Mouse (Mus musculus): Measurements from ENCODE around the gene Cfap97d1.

The Cfap97d1 gene

GRCm38 (mm10) chr11:101984054-101985025 is at the start of gene Cfap97d1:
Cfap97d1 (plus strand) TSS chr11:101984279.
- peak; percentile 86 for DNase-seq (ENCODE audit: low read depth)

DNA sequence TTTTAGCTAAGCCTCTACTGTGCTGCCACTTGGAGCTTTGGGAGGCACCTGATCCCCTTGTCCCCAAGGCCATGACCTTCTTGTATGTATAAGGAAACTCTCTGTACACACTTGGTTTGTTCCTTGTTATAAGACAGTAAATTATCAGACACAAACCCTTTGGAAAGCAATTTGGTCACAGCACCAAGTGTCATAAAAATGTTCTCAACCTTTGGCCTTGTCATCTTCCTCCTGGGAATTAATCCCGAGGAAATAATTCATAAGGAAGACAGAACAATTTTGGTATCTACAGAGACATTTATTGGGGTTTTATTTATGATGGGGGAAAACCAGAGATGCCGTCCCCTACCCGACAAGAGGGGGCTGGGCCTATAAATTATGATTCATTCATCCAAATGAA is 48.3 kb upstream of the Cfap97d1 start:
- DNase-seq (ENCODE audit: low read depth): no peak

- no peak for DNase-seq (ENCODE audit: low read depth)
Observed at GRCm38 (mm10) chr11:101936421-101936820, 47.7 kb upstream of the Cfap97d1 start.

- no peak for DNase-seq (ENCODE audit: low read depth)
Observed at GRCm38 (mm10) chr11:101937108-101937507, 47.0 kb upstream of the Cfap97d1 start.

GRCm38 (mm10) chr11:101943055-101943454 is 41.0 kb upstream of the Cfap97d1 start:
- DNase-seq (ENCODE audit: low read depth): no peak

DNA sequence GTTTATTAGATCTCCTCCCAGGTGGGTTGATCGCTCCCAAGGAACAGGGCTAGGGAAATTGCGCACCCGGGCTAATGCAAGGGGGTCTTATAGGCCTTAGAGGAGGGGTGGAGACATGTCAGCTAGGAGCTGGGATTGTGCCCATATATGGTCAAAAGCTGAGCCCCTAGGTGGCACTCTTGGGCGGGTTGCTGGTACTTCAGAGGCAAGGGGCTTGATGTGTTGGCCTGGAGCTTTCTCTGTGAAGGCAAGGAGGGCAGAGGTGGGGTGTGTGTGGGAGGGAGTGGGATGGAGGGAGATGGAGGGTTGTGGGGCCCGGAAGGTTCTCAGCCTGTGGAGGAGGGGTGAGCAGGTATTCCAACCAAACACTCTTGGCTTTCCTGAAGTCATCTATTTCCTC is 37.6 kb upstream of the Cfap97d1 start:
- no peak for DNase-seq (ENCODE audit: low read depth)

DNA sequence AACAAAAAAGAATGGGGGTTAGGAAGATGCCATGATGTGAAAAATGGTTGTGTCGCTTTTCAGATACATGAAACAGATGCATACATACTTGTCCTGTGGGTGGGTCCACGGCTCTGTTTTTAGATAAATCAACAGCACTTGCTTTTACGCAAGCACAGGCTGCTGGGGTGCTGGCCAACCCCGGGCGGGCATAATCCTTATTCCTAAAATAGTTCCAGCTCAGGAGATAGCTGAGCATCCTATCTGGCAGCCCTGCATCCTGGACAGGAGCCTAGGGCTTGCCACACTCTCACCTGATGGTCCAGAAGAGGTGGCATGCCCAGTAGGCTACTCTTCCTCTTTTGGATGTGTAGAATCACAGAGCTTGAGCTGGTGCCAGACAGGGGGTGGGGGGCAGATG is 34.1 kb upstream of the Cfap97d1 start:
- DNase-seq (ENCODE audit: low read depth): no peak

DNA sequence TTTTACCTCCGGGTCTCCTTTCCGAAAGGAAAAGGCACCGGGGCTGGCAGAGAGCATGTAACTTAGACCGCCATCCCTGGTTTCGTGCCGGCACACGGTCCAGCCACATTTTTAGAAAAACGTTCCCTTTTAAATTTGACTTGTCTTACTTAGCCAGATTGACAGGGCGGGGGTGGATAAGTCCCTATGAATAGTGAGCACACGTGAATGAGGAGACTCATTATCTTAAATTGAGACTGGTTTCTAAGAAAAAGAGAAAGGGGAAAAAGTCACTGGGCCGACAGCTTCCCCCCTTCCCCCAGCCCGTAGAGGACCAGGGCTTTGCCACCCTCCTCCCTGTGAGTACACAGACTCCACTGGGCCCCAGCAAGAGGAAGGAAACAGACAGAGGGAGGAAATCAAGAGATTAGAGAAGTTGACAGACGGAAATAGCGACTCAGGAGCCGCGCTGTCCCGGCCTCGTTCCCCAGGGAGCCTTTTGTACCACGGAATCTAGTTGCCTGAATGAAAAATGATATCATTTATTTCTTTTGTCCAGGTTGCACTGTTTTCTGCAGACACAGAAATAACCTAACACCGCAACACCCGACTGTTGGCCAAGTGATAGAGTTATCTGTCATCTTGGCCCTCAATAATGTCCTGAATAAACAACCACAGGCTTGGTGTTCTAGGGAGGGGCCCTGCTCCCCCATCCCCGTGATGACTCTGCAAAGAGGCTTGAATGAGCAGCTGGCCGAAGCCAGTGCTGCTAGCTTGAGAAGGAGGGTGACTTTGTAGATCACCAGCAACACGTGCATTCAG is 31.3 kb upstream of the Cfap97d1 start:
- no peak for DNase-seq (ENCODE audit: low read depth)

DNA sequence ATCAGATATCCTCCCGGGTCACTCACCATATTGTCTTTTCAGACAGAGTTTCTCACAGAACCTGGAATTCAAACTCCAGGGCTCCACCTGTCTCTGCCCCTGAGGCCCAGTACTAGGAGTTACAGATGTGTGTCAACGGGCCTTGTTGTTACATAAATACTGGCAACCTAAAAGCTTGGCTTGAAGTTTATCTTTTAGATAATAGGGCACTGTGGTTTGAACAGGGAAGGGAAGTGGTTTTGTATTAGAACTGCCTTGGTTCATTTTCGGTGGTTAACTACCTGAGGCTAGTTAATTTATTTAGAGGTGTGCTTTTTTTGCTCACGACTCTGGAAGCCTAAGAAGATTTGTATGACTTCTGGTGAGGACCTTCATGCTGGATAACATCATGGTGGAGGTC is 30.6 kb upstream of the Cfap97d1 start:
- no peak for DNase-seq (ENCODE audit: low read depth)

DNA sequence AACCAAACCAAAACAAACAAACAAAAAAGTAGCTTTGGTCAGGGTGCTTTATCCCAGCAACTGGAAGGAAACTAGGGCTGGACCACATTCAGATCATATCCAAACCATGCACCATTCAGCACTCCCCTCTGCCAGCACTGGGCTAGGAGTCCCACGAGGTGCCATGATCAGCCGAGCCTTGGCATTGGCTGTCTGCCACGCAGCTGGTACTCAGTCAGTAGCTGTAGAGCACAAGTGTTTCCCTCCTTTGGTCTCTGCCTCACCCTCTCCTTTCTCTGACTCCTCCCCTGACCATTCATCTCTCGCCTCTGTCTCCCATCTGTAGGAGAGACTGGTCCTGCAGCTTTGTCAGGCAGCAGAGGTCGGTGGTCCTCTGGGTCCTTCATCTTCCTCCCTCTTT is 26.6 kb upstream of the Cfap97d1 start:
- no peak for DNase-seq (ENCODE audit: low read depth)

DNA sequence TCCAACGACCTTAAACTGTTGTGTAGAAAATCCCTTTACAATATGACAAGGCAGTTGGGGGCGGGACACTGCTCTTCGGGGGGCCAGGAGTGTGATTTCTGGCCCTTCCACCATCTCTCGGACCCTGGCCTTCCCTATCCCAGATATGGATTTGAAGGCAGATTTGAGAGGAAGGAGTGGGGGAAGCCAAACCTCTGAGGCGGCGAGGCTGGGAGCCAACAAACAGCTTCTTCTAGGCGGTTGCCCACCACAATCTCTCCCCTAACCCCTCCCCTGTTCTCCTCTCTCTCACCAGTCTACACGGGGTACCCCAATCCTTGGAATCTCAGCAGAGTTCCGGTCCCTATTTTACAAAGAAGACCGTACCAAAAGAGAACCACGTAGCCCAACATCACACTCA is 21.0 kb upstream of the Cfap97d1 start:
- DNase-seq (ENCODE audit: low read depth): no peak

DNA sequence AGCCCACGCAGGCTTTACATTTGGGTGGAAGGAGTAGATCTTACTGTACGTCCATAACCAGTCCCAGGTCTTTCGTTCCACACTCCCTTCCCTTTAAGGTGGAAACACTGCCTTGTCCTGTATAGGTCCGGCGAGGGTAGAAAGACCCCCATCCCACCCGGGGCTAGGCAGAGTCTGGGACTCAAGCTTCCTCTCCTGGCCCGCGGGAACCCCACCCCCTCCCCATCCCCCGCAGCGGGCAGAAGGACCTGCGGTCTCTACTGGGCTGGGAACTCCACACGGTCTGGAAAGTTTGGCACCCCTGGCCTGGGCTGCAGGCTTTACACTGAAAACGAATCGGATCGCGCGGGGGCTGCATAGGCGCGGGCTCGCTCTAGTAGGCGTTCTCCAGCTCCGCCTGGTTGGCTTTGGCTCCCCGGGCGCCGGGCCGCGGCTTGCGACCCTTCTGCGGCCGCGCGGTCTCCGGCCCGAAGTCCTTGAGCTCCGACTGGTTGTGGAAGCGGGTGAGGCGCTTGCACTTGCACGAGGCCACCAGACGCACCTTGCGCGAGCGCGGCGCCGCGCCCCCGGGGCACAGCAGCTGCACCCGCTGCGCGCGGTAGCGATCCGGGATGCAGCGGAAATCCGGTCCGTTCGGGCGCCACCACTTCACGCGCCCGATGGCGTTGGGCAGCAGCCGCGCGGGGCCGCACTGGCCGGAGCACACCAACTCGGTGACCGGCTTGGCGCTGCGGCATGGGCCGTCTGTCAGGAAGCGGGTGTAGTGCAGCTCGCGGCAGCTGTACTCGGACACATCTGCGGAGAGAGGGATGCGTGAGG is 20.4 kb upstream of the Cfap97d1 start:
- DNase-seq (ENCODE audit: low read depth): no peak

GRCm38 (mm10) chr11:101964647-101965046 is 19.4 kb upstream of the Cfap97d1 start:
- no peak for DNase-seq (ENCODE audit: low read depth)

DNA sequence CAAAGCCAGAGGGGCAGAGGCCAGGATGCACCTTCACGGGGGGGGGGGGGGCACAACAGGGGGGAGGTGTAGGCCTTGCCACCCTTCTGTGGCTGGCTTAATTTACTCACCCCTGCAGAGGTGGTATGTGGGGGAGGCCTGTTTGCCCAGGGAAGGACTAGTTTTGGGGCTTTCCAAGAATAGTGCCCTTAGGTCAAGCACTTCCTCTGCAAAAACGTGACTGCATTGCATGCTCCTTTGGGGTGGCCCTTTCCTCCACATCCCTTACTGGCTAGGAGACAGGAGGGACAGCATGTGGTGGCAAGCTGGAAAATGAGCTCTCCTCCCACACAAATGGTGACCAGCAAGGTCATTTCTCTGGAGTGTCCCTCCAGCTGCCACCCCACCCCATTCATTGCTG is 18.5 kb upstream of the Cfap97d1 start:
- no peak for DNase-seq (ENCODE audit: low read depth)

DNA sequence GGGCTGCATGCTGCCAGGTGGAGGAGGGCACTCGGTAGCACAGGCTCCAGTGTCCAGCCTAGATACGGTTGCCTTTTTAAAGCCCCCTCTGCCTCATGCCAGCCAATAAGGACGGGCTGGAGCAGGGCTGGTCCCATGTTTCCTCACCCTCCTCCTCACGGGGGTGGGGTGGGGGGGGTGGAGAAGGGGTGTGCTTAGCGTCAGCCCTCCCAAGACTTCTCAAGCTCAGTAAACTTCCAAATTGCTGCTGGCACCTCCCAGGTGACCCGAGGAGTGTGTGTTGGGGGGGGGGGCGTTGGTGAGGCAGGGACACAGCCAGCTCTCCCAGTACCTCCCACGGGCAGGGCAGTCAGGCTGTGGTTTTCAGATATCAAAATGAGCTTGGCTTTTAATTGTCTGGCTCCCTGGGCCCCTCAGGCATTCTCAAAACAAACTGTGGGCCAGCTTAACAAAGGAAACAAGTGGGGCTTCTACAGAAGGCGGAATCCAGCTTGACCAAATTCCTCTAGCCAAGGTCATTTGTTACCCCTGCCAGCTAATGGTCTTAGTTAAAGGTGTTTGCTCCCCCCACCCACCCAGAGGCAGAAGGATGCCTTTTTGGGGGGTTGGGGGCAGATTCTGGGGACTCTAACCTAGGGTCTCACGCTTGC is 17.0 kb upstream of the Cfap97d1 start, which contains the start of gene Sost:
Gene Sost (minus strand): TSS at position 51 of the 650 bp plus-strand sequence.
- DNase-seq (ENCODE audit: low read depth): no peak

- DNase-seq (ENCODE audit: low read depth): no peak
Observed at GRCm38 (mm10) chr11:101968311-101968710, 15.8 kb upstream of the Cfap97d1 start.

DNA sequence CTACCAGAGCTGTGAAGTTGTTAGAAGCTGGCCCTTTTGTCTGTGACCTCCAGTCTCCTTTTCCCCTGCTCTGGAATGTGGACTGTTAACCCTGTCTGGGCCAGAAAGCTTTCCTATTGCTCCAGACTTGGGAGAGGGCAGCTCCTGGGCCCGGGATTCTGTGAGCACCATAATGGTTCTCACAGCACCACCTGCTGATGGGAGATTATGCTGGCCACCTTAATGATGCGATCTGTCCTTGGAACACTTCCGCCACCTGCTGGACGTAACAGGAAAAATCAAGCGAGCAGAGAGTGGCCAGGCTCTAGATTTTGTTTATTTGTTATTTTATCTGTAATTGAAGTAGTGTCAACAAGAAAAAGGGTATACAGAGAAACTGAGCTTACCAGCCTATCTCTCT is 15.3 kb upstream of the Cfap97d1 start:
- peak; percentile 58 for DNase-seq (ENCODE audit: low read depth)

DNA sequence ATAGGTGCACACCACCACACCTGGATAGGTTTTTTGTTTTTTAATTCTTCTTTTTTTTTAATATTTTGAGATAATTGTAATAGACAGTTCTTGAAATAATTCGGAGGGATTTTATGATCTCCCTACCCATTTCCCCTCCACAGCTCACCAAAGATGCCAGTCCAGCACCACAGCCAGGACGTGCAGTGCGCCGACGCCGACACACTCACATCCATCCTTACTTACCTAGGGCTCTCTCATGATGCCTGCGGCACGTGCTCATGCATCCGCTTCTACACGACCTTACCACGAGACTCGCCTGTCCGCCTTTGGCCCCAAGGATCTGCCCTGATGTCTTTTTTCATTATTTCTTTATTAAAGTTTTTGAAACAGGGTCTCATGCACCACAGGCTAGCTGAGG is 14.2 kb upstream of the Cfap97d1 start:
- no peak for DNase-seq (ENCODE audit: low read depth)

GRCm38 (mm10) chr11:101971410-101971809 is 12.7 kb upstream of the Cfap97d1 start:
- DNase-seq (ENCODE audit: low read depth): no peak

- no peak for DNase-seq (ENCODE audit: low read depth)
Observed at GRCm38 (mm10) chr11:101972097-101972496, 12.0 kb upstream of the Cfap97d1 start.

DNA sequence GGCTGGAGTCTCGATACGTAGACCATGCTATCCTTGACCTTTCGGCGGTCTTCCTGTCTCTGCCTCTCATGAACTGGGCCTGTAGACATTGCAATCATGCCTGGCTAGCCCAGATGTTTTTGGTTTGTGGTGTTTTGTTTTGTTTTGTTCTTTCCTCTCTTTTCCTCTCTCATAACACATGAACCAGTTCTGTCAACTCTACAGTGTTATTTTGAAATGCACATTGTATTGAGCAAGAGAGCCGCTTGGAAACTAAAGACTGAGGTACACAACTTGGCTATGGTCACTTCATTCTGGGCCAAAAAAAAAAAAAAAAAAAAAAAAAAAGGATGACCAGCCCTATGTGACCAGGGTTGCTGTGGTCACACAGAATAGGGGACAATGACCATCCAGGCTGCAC is 11.4 kb upstream of the Cfap97d1 start:
- DNase-seq (ENCODE audit: low read depth): no peak

- DNase-seq (ENCODE audit: low read depth): no peak
Observed at GRCm38 (mm10) chr11:101973496-101973895, 10.6 kb upstream of the Cfap97d1 start.

Measured in fibroblast of lung, adult 2 months (primary cell).